Mouse (Mus musculus): ENCODE results near the gene Dbndd2.

- no peak for TF ChIP-seq CTCF (IDR thresholded peaks at IDR 0.05; ENCODE audit: borderline replicate concordance, insufficient read depth, low read length)
- no peak for TF ChIP-seq POLR2A (IDR thresholded peaks at IDR 0.05; ENCODE audit: low read depth, low read length)
Measured at GRCm38 (mm10) chr2:164452000-164452676, 33.8 kb upstream of the Dbndd2 start.

Measured in embryonic fibroblast, embryonic 13.5 days (primary cell).